Mouse (Mus musculus) heart, embryonic 16.5 days (tissue): ENCODE measurements at regions not wholly inside any gene's neighbourhood (a gene's known extent, or its start where the extent isn't known, plus 50 kb on each side); places are given as distances from the start of the nearest gene placed in this dataset.

Source experiments
- ATAC-seq: fragments of 200-750 bp; cut with Nextera tagmentation; replicated peaks from 2 replicates; pipeline ENCODE4 v1.8.0; 2017; ENCODE audit warnings: moderate number of reproducible peaks; ENCODE audit not compliant: insufficient read depth, low FRiP score; ENCODE audit errors: extremely low read depth
- H3K27ac ChIP-seq: fragments of 300-500 bp; sonication (generic); 2 replicates; pipeline ENCODE4 v1.5.1; 2014; ENCODE audit warnings: mild to moderate bottlenecking, low read length, control low read depth, moderate library complexity
- H3K27me3 ChIP-seq: fragments of 300-500 bp; sonication (generic); 2 replicates; pipeline ENCODE4 v1.6.1; 2014; ENCODE audit warnings: low read length, mixed read lengths; ENCODE audit not compliant: control insufficient read depth, insufficient read depth
- H3K36me3 ChIP-seq: fragments of 300-500 bp; sonication (generic); 2 replicates; pipeline ENCODE4 v1.6.1; 2014; ENCODE audit not compliant: control insufficient read depth, insufficient read depth
- H3K4me1 ChIP-seq: fragments of 300-500 bp; sonication (generic); 2 replicates; pipeline ENCODE4 v1.6.1; 2014; ENCODE audit warnings: low read length, mixed read lengths; ENCODE audit not compliant: control insufficient read depth, insufficient read depth
- H3K4me2 ChIP-seq: fragments of 300-500 bp; sonication (generic); 2 replicates; pipeline ENCODE4 v1.6.1; 2014; ENCODE audit warnings: low read depth, mild to moderate bottlenecking, control low read depth, low read length
- H3K4me3 ChIP-seq: fragments of 300-500 bp; sonication (generic); 2 replicates; pipeline ENCODE4 v1.5.1; 2014; ENCODE audit warnings: mild to moderate bottlenecking, control low read depth, low read length
- H3K9ac ChIP-seq: fragments of 300-500 bp; sonication (generic); 2 replicates; pipeline ENCODE4 v1.6.1; 2014; ENCODE audit warnings: low read length, control low read depth
- H3K9me3 ChIP-seq: fragments of 300-500 bp; sonication (generic); replicated peaks from 2 replicates; pipeline ENCODE4 v1.6.1; 2016; ENCODE audit warnings: low read length; ENCODE audit not compliant: control insufficient read depth
- WGBS: fragments of 180-500 bp; shearing (Covaris S2); extraction: QIAGEN DNeasy Blood & Tissue Kit; methylation state at CpG from one replicate; pipeline ENCODE4 v1.1.7; 2014; 5-methylcytosine and 5-hydroxymethylcytosine counted together

GRCm38 (mm10) chr15:41920270-41920669, 1786.1 kb downstream of the 9330182O14Rik start:
- peaks cover 2% of the 10 kb centered on the region; the same call in 1 of the 2 replicates for H3K4me1 ChIP-seq
- no peak overlapping the region for H3K4me2 ChIP-seq
- 79% methylated on average over 2 of the region's 2 CpGs for WGBS
- H3K4me3 ChIP-seq = no peak overlapping the region
- ATAC-seq = no peak
- H3K9ac ChIP-seq = no peak overlapping the region
- no peaks in the 10 kb centered on the region for H3K27me3 ChIP-seq
- H3K36me3 ChIP-seq = no peaks in the 10 kb centered on the region
- no peaks in the 10 kb centered on the region for H3K9me3 ChIP-seq
- no peak overlapping the region for H3K27ac ChIP-seq

GRCm38 (mm10) chr15:41936697-41937096, 1802.5 kb downstream of the 9330182O14Rik start:
- Histone ChIP-seq H3K27ac (no peak overlapping the region), H3K9me3 (peaks cover 7% of the 10 kb centered on the region; the same call in 1 of the 2 replicates), H3K4me3 (no peak overlapping the region), H3K4me1 (no peaks in the 10 kb centered on the region), H3K9ac (no peak overlapping the region), H3K4me2 (no peak overlapping the region), H3K27me3 (no peaks in the 10 kb centered on the region), H3K36me3 (no peaks in the 10 kb centered on the region)
- 61% methylated on average over 2 of the region's 2 CpGs for WGBS
- no peak for ATAC-seq

- H3K4me2 ChIP-seq = no peak overlapping the region
- H3K36me3 ChIP-seq = no peaks in the 10 kb centered on the region
- H3K27me3 ChIP-seq = no peaks in the 10 kb centered on the region
- WGBS = 83% methylated on average over 2 of the region's 2 CpGs
- H3K27ac ChIP-seq = no peak overlapping the region
- H3K4me1 ChIP-seq = no peaks in the 10 kb centered on the region
- no peak overlapping the region for H3K4me3 ChIP-seq
- H3K9me3 ChIP-seq = no peaks in the 10 kb centered on the region
- H3K9ac ChIP-seq = no peak overlapping the region
- no peak for ATAC-seq
Observed at GRCm38 (mm10) chr15:41945226-41945625, 1811.1 kb downstream of the 9330182O14Rik start.

- H3K9ac ChIP-seq = no peak overlapping the region
- no peak overlapping the region for H3K4me3 ChIP-seq
- H3K4me1 ChIP-seq = no peaks in the 10 kb centered on the region
- H3K36me3 ChIP-seq = no peaks in the 10 kb centered on the region
- no peak for ATAC-seq
- no peaks in the 10 kb centered on the region for H3K9me3 ChIP-seq
- no peak overlapping the region for H3K4me2 ChIP-seq
- H3K27me3 ChIP-seq = no peaks in the 10 kb centered on the region
- H3K27ac ChIP-seq = no peak overlapping the region
Observed at GRCm38 (mm10) chr15:41947888-41948287, 1813.7 kb downstream of the 9330182O14Rik start.

- Histone ChIP-seq H3K9ac (no peak overlapping the region), H3K9me3 (no peaks in the 10 kb centered on the region), H3K36me3 (no peaks in the 10 kb centered on the region), H3K4me3 (no peak overlapping the region), H3K27ac (no peak overlapping the region), H3K4me1 (no peaks in the 10 kb centered on the region), H3K27me3 (no peaks in the 10 kb centered on the region), H3K4me2 (no peak overlapping the region)
- no peak for ATAC-seq
- WGBS = 31% methylated on average over 4 of the region's 4 CpGs
Observed at GRCm38 (mm10) chr15:41948347-41949093, 1814.4 kb downstream of the 9330182O14Rik start.

GRCm38 (mm10) chr15:41949094-41949461, 1814.9 kb downstream of the 9330182O14Rik start:
- Histone ChIP-seq H3K4me2 (no peak overlapping the region), H3K9me3 (no peaks in the 10 kb centered on the region), H3K9ac (no peak overlapping the region), H3K27me3 (no peaks in the 10 kb centered on the region), H3K4me1 (no peaks in the 10 kb centered on the region), H3K4me3 (no peak overlapping the region), H3K27ac (no peak overlapping the region), H3K36me3 (no peaks in the 10 kb centered on the region)
- 72% methylated on average over 6 of the region's 6 CpGs for WGBS
- no peak for ATAC-seq

GRCm38 (mm10) chr15:41951276-41951675, 1817.1 kb downstream of the 9330182O14Rik start:
- ATAC-seq = peak; percentile 45; the same call in 1 of the 2 replicates
- 47% methylated on average over 5 of the region's 5 CpGs for WGBS
- H3K27me3 ChIP-seq = no peaks in the 10 kb centered on the region
- H3K36me3 ChIP-seq = no peaks in the 10 kb centered on the region
- H3K9me3 ChIP-seq = no peaks in the 10 kb centered on the region
- no peaks in the 10 kb centered on the region for H3K4me1 ChIP-seq
- H3K4me3 ChIP-seq = no peak overlapping the region
- H3K9ac ChIP-seq = no peak overlapping the region
- H3K4me2 ChIP-seq = no peak overlapping the region
- no peak overlapping the region for H3K27ac ChIP-seq

- H3K27ac ChIP-seq = no peak overlapping the region
- no peak overlapping the region for H3K9ac ChIP-seq
- no peak overlapping the region for H3K4me3 ChIP-seq
- no peaks in the 10 kb centered on the region for H3K9me3 ChIP-seq
- ATAC-seq = no peak
- no peaks in the 10 kb centered on the region for H3K27me3 ChIP-seq
- no peak overlapping the region for H3K4me2 ChIP-seq
- no peaks in the 10 kb centered on the region for H3K36me3 ChIP-seq
- H3K4me1 ChIP-seq = no peaks in the 10 kb centered on the region
Observed at GRCm38 (mm10) chr15:41960597-41960996, 1826.4 kb downstream of the 9330182O14Rik start.

GRCm38 (mm10) chr15:41970877-41971276, 1836.7 kb downstream of the 9330182O14Rik start:
- Histone ChIP-seq H3K4me1 (no peaks in the 10 kb centered on the region), H3K27ac (no peak overlapping the region), H3K4me3 (no peak overlapping the region), H3K9me3 (no peaks in the 10 kb centered on the region), H3K4me2 (no peak overlapping the region), H3K9ac (no peak overlapping the region), H3K27me3 (no peaks in the 10 kb centered on the region), H3K36me3 (no peaks in the 10 kb centered on the region)
- no peak for ATAC-seq
- 61% methylated on average over 6 of the region's 6 CpGs for WGBS
